Mouse (Mus musculus): ENCODE measurements around the gene Tcp11.

DNA sequence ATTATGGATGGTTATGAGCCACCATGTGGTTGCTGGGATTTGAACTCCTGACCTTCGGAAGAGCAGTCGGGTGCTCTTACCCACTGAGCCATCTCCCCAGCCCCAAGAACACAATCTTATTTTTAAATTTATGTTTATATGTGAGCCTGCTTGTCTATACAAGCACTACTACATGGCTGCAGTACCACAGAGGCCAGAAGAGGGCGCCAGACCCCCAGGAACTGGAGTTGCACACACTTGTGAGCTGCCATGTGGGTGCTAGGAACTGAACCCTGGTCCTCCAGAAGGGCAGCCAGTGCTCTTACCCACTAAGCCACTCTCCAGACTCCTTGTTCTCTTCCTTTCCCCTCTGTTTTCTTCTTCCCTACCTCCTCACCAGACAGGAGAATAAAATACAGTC lies 13.4 kb upstream of the Tcp11 start:
- TF ChIP-seq POLR2A (IDR thresholded peaks at IDR 0.05; ENCODE audit: low read depth, low read length) (no peak), CTCF (IDR thresholded peaks at IDR 0.05; ENCODE audit: extremely low read depth, insufficient read depth, insufficient read length, insufficient replicate concordance) (no peak)

Data from spleen, adult 2 months (tissue).